22 mouse cellular contexts compared by ENCODE assay signal in genomic region chr16:21175236-21175635, GRCm38 (mm10). TPM values are rescaled to one million over a fixed set of nuclear protein-coding genes. Genes with fewer than 3 reads are reported as not detected.
"Had no signal": no experiment of that assay in that cellular context is flagged by ENCODE, and none has a peak within 500 bp of the region (broad histone marks: within the 10 kb centered on the region; RNA-seq: fewer than 3 reads in every experiment).

No protein-coding gene starts in this region.

- H3K4me2 ChIP-seq: lung, embryonic 15.5 days; midbrain, embryonic 11.5 days; midbrain, embryonic 13.5 days; midbrain, embryonic 15.5 days; neural tube, embryonic 12.5 days; stomach, embryonic 15.5 days had no signal

- H3K9ac ChIP-seq: lung, embryonic 15.5 days; midbrain, embryonic 13.5 days; midbrain, embryonic 15.5 days; neural tube, embryonic 12.5 days; stomach, embryonic 15.5 days had no signal

- H3K36me3 ChIP-seq: lung, embryonic 15.5 days; midbrain, embryonic 13.5 days; midbrain, embryonic 15.5 days; neural tube, embryonic 12.5 days; stomach, embryonic 15.5 days had no signal

- ATAC-seq: lung, postnatal 0 days; midbrain, embryonic 13.5 days; midbrain, embryonic 15.5 days had no signal

- H3K4me1 ChIP-seq: lung, embryonic 15.5 days; megakaryocyte, embryonic 14.5 days; midbrain, embryonic 13.5 days; midbrain, embryonic 15.5 days; neural tube, embryonic 12.5 days; stomach, embryonic 15.5 days had no signal

- H3K27ac ChIP-seq: lung, embryonic 15.5 days; macrophage; midbrain, embryonic 13.5 days; midbrain, embryonic 15.5 days; neural tube, embryonic 12.5 days; stomach, embryonic 15.5 days; stomach, postnatal 0 days had no signal

- H3K4me3 ChIP-seq: lung, embryonic 15.5 days; megakaryocyte, embryonic 14.5 days; midbrain, embryonic 13.5 days; midbrain, embryonic 15.5 days; neural tube, embryonic 12.5 days; stomach, embryonic 15.5 days had no signal

- DNase-seq: lung, adult 2 months; lung, postnatal 14 days; lung, postnatal 36 days; right cerebral cortex, postnatal 14 days; thymus, adult 2 months; thymus, postnatal 25 days; thymus, postnatal 4 days had no signal

- H3K9me3 ChIP-seq: lung, embryonic 15.5 days; midbrain, embryonic 13.5 days; midbrain, embryonic 15.5 days; neural tube, embryonic 12.5 days; stomach, embryonic 15.5 days had no signal

- H3K27me3 ChIP-seq: lung, embryonic 15.5 days; megakaryocyte, embryonic 14.5 days; midbrain, embryonic 13.5 days; midbrain, embryonic 15.5 days; neural tube, embryonic 12.5 days; stomach, embryonic 15.5 days had no signal

RNA-seq across cellular contexts. Expression of gene Teddm3, which starts 21.4 kb away (rescaled TPM):
- total RNA-seq: megakaryocyte progenitor cell, adult 5-6 weeks; monocyte, adult 5-6 weeks; neutrophil, adult 5-6 weeks had no signal
- polyA plus RNA-seq: lung, embryonic 15.5 days; lung, postnatal 0 days; macrophage; midbrain, embryonic 11.5 days; midbrain, embryonic 13.5 days; midbrain, embryonic 15.5 days; neural tube, embryonic 12.5 days; testis, adult 2 months; urinary bladder, adult 2 months had no signal

RNA-seq across cellular contexts. Expression of gene Ephb3, which starts 29.3 kb away (rescaled TPM):
- total RNA-seq: megakaryocyte progenitor cell, adult 5-6 weeks; monocyte, adult 5-6 weeks had no signal
